Mouse (Mus musculus): Measurements from ENCODE around the gene Vmn2r72. TPM values are rescaled to one million over a fixed set of nuclear protein-coding genes. Genes with fewer than 3 reads are reported as not detected.

Vmn2r72 gene
- polyA plus RNA-seq (2015; fragmentation: Nextera tagmentation; extraction: Ambion mirVana), result not detected in 2 replicates

- Histone ChIP-seq H3K9me3 (replicated peaks) (no peaks in the 10 kb centered on the region), H3K27me3 (no peaks in the 10 kb centered on the region), H3K27ac (no peak within 1 kb of the TSS), H3K4me3 (no peak within 1 kb of the TSS), H3K9ac (no peak within 1 kb of the TSS), H3K4me2 (no peak within 1 kb of the TSS), H3K36me3 (ENCODE audit: poor library complexity, severe bottlenecking) (no peaks in the 10 kb centered on the region), H3K4me1 (no peaks in the 10 kb centered on the region)
- WGBS, result 90% methylated on average over 1 of the region's 1 CpGs
- no peak for ATAC-seq
Measured at GRCm38 (mm10) chr7:85754997-85755396, at the start of gene Vmn2r72. Vmn2r72 (minus strand) TSS chr7:85755097.

Other genes with a start within 250 kb of the Vmn2r72 start
- not detected in 2 replicates for gene Vmn2r71, start 192.0 kb downstream of the Vmn2r72 start, polyA plus RNA-seq (2015; fragmentation: Nextera tagmentation; extraction: Ambion mirVana)
- not detected in 2 replicates for gene Vmn2r70, start 185.9 kb downstream of the Vmn2r72 start, polyA plus RNA-seq (2015; fragmentation: Nextera tagmentation; extraction: Ambion mirVana)
- not detected in 2 replicates for gene Vmn2r73, start 121.2 kb upstream of the Vmn2r72 start, polyA plus RNA-seq (2015; fragmentation: Nextera tagmentation; extraction: Ambion mirVana)
- not detected in 2 replicates for gene Vmn2r74, start 206.5 kb upstream of the Vmn2r72 start, polyA plus RNA-seq (2015; fragmentation: Nextera tagmentation; extraction: Ambion mirVana)